Mouse (Mus musculus) hindbrain, embryonic 13.5 days (tissue): ENCODE data around the gene Bcan. TPM values are rescaled to one million over a fixed set of nuclear protein-coding genes. Genes with fewer than 3 reads are reported as not detected.

Experiments used
- ATAC-seq: fragments of 200-750 bp; cut with Nextera tagmentation; 2 replicates; pipeline ENCODE4 v1.8.0; 2017; ENCODE audit warnings: moderate TSS enrichment; ENCODE audit not compliant: low FRiP score
- H3K27ac ChIP-seq: fragments of 300-500 bp; sonication (generic); 2 replicates; pipeline ENCODE4 v1.5.1; 2015; ENCODE audit warnings: inconsistent platforms, mild to moderate bottlenecking, moderate library complexity
- H3K27me3 ChIP-seq: fragments of 300-500 bp; sonication (generic); 2 replicates; pipeline ENCODE4 v1.6.1; 2015; ENCODE audit warnings: mild to moderate bottlenecking, inconsistent platforms
- H3K36me3 ChIP-seq: fragments of 300-500 bp; sonication (generic); 2 replicates; pipeline ENCODE4 v1.6.1; 2015; ENCODE audit warnings: mild to moderate bottlenecking, inconsistent platforms
- H3K4me1 ChIP-seq: fragments of 300-500 bp; sonication (generic); replicated peaks from 2 replicates; pipeline ENCODE4 v1.6.1; 2015; ENCODE audit warnings: inconsistent platforms
- H3K4me2 ChIP-seq: fragments of 300-500 bp; sonication (generic); 2 replicates; pipeline ENCODE4 v1.6.1; 2015; ENCODE audit warnings: inconsistent platforms, mild to moderate bottlenecking, moderate library complexity
- H3K4me3 ChIP-seq: fragments of 300-500 bp; sonication (generic); 2 replicates; pipeline ENCODE4 v1.5.1; 2015; ENCODE audit warnings: mild to moderate bottlenecking, inconsistent platforms
- H3K9ac ChIP-seq: fragments of 300-500 bp; sonication (generic); 2 replicates; pipeline ENCODE4 v1.6.1; 2015; ENCODE audit warnings: mild to moderate bottlenecking, inconsistent platforms
- H3K9me3 ChIP-seq: fragments of 300-500 bp; sonication (generic); 2 replicates; pipeline ENCODE4 v1.6.1; 2016; ENCODE audit warnings: inconsistent platforms
- WGBS: fragments of 180-500 bp; shearing (Covaris S2); methylation state at CpG from one replicate; pipeline ENCODE4 v1.1.7; 2015; 5-methylcytosine and 5-hydroxymethylcytosine counted together
- polyA plus RNA-seq: library from polyadenylated mRNA; unstranded; fragments of >200 nt; fragmentation: Nextera tagmentation; extraction: Ambion mirVana; gene quantifications from 2 replicates; pipeline ENCODE4 v1.2.1, GENCODE M21; 2015

Gene Bcan
- 35.8 and 39.8 TPM in 2 replicates for polyA plus RNA-seq

- Histone ChIP-seq H3K9ac (peak within 1 kb of the TSS; percentile 67), H3K4me3 (peak within 1 kb of the TSS; percentile 47), H3K4me1 (peaks cover 59% of the 10 kb centered on the region), H3K4me2 (peak within 1 kb of the TSS; percentile 83), H3K9me3 (no peaks in the 10 kb centered on the region), H3K27ac (peak within 1 kb of the TSS; percentile 37), H3K27me3 (peaks cover 93% of the 10 kb centered on the region), H3K36me3 (no peaks in the 10 kb centered on the region)
- peak; percentile 3; the same call in 1 of the 2 replicates for ATAC-seq
- under 1% methylated on average over 36 of the region's 39 CpGs for WGBS
Observed at GRCm38 (mm10) chr3:88000181-88000580, at the start of gene Bcan. Gene Bcan (minus strand): TSS chr3:88000230.

- H3K9me3 ChIP-seq, result no peaks in the 10 kb centered on the region
- H3K9ac ChIP-seq, result no peak overlapping the region
- H3K4me3 ChIP-seq, result no peak overlapping the region
- WGBS, result 93% methylated on average over 3 of the region's 3 CpGs
- no peaks in the 10 kb centered on the region for H3K27me3 ChIP-seq
- H3K4me1 ChIP-seq, result 0 out of 2 replicates have a peak, but pooled peaks cover 2% of the 10 kb centered on the region
- peaks cover 44% of the 10 kb centered on the region for H3K36me3 ChIP-seq
- no peak overlapping the region for H3K27ac ChIP-seq
- no peak overlapping the region for H3K4me2 ChIP-seq
- no peak for ATAC-seq
Observed at GRCm38 (mm10) chr3:88049532-88049931, 49.5 kb upstream of the Bcan start.

GRCm38 (mm10) chr3:88042661-88043421 is 42.8 kb upstream of the Bcan start, which contains the start of gene Gpatch4:
Gene Gpatch4 (plus strand): TSS chr3:88043108.
- peak; percentile 96 for ATAC-seq
- 10% methylated on average over 36 of the region's 36 CpGs for WGBS
- Histone ChIP-seq H3K4me1 (peaks cover 13% of the 10 kb centered on the region), H3K9ac (peak within 1 kb of the TSS; percentile 69), H3K4me3 (peak within 1 kb of the TSS; percentile 82), H3K27me3 (peaks cover 28% of the 10 kb centered on the region), H3K9me3 (no peaks in the 10 kb centered on the region), H3K36me3 (no peaks in the 10 kb centered on the region), H3K4me2 (peak within 1 kb of the TSS; percentile 88), H3K27ac (peak within 1 kb of the TSS; percentile 58)

- 75% methylated on average over 1 of the region's 1 CpGs for WGBS
- peaks cover 61% of the 10 kb centered on the region for H3K27me3 ChIP-seq
- no peak for ATAC-seq
Observed at GRCm38 (mm10) chr3:88035561-88036293, 35.7 kb upstream of the Bcan start.

GRCm38 (mm10) chr3:88033506-88033905 is 33.5 kb upstream of the Bcan start:
- H3K4me2 ChIP-seq, result no peak overlapping the region
- no peak overlapping the region for H3K9ac ChIP-seq
- H3K36me3 ChIP-seq, result no peaks in the 10 kb centered on the region
- no peak for ATAC-seq
- no peak overlapping the region for H3K4me3 ChIP-seq
- H3K27ac ChIP-seq, result no peak overlapping the region
- H3K4me1 ChIP-seq, result no peaks in the 10 kb centered on the region
- no peaks in the 10 kb centered on the region for H3K9me3 ChIP-seq
- peaks cover 58% of the 10 kb centered on the region for H3K27me3 ChIP-seq
- WGBS, result 76% methylated on average over 5 of the region's 5 CpGs

More at GRCm38 (mm10) chr3:88035561-88036293, 35.7 kb upstream of the Bcan start:
- Histone ChIP-seq H3K4me1 (no peaks in the 10 kb centered on the region), H3K9me3 (no peaks in the 10 kb centered on the region), H3K36me3 (no peaks in the 10 kb centered on the region), H3K4me3 (no peak overlapping the region), H3K4me2 (no peak overlapping the region), H3K27ac (no peak overlapping the region), H3K9ac (no peak overlapping the region)

GRCm38 (mm10) chr3:88030608-88031395 is 30.8 kb upstream of the Bcan start:
- no peak for ATAC-seq
- no peak overlapping the region for H3K9ac ChIP-seq
- WGBS, result 20% methylated on average over 19 of the region's 19 CpGs
- H3K27me3 ChIP-seq, result peaks cover 58% of the 10 kb centered on the region
- no peak overlapping the region for H3K4me3 ChIP-seq
- no peak overlapping the region for H3K4me2 ChIP-seq
- H3K36me3 ChIP-seq, result no peaks in the 10 kb centered on the region
- no peaks in the 10 kb centered on the region for H3K9me3 ChIP-seq
- H3K4me1 ChIP-seq, result no peaks in the 10 kb centered on the region
- H3K27ac ChIP-seq, result no peak overlapping the region

- no peaks in the 10 kb centered on the region for H3K9me3 ChIP-seq
- no peak within 1 kb of the TSS for H3K9ac ChIP-seq
- H3K27me3 ChIP-seq, result peaks cover 81% of the 10 kb centered on the region
- no peak within 1 kb of the TSS for H3K4me3 ChIP-seq
- no peaks in the 10 kb centered on the region for H3K36me3 ChIP-seq
- H3K4me2 ChIP-seq, result no peak within 1 kb of the TSS
- WGBS, result 40% methylated on average over 5 of the region's 5 CpGs
- H3K4me1 ChIP-seq, result peaks cover 17% of the 10 kb centered on the region
- no peak within 1 kb of the TSS for H3K27ac ChIP-seq
- no peak for ATAC-seq
Observed at GRCm38 (mm10) chr3:88027434-88028186, 27.6 kb upstream of the Bcan start, which contains the start of gene Hapln2. Gene Hapln2 (minus strand): TSS chr3:88027583.

- no peaks in the 10 kb centered on the region for H3K9me3 ChIP-seq
- WGBS, result 60% methylated on average over 7 of the region's 7 CpGs
- H3K4me2 ChIP-seq, result no peak overlapping the region
- H3K4me3 ChIP-seq, result no peak overlapping the region
- H3K4me1 ChIP-seq, result peaks cover 22% of the 10 kb centered on the region
- no peak overlapping the region for H3K9ac ChIP-seq
- H3K27ac ChIP-seq, result no peak overlapping the region
- no peaks in the 10 kb centered on the region for H3K36me3 ChIP-seq
- H3K27me3 ChIP-seq, result peaks cover 81% of the 10 kb centered on the region
- ATAC-seq, result no peak
Observed at GRCm38 (mm10) chr3:88026823-88027222, 26.8 kb upstream of the Bcan start.

- H3K36me3 ChIP-seq, result no peaks in the 10 kb centered on the region
- peak; percentile 80 for ATAC-seq
- peaks cover 81% of the 10 kb centered on the region for H3K27me3 ChIP-seq
- H3K9me3 ChIP-seq, result no peaks in the 10 kb centered on the region
- H3K9ac ChIP-seq, result peak overlapping the region; percentile 72
- H3K4me1 ChIP-seq, result peaks cover 22% of the 10 kb centered on the region
- H3K4me3 ChIP-seq, result peak overlapping the region; percentile 60
- WGBS, result under 1% methylated on average over 76 of the region's 81 CpGs
- no peak overlapping the region for H3K27ac ChIP-seq
- peak overlapping the region; percentile 92 for H3K4me2 ChIP-seq
Observed at GRCm38 (mm10) chr3:88023192-88024074, 23.4 kb upstream of the Bcan start.

GRCm38 (mm10) chr3:88022322-88023191 is 22.5 kb upstream of the Bcan start:
- Histone ChIP-seq H3K9ac (peak overlapping the region; percentile 72), H3K27me3 (peaks cover 85% of the 10 kb centered on the region), H3K4me1 (peaks cover 22% of the 10 kb centered on the region), H3K36me3 (no peaks in the 10 kb centered on the region), H3K4me3 (peak overlapping the region; percentile 60), H3K9me3 (no peaks in the 10 kb centered on the region), H3K27ac (no peak overlapping the region), H3K4me2 (peak overlapping the region; percentile 92)
- WGBS, result under 1% methylated on average over 66 of the region's 66 CpGs
- ATAC-seq, result peak; percentile 90
